In the genomic region with DNA sequence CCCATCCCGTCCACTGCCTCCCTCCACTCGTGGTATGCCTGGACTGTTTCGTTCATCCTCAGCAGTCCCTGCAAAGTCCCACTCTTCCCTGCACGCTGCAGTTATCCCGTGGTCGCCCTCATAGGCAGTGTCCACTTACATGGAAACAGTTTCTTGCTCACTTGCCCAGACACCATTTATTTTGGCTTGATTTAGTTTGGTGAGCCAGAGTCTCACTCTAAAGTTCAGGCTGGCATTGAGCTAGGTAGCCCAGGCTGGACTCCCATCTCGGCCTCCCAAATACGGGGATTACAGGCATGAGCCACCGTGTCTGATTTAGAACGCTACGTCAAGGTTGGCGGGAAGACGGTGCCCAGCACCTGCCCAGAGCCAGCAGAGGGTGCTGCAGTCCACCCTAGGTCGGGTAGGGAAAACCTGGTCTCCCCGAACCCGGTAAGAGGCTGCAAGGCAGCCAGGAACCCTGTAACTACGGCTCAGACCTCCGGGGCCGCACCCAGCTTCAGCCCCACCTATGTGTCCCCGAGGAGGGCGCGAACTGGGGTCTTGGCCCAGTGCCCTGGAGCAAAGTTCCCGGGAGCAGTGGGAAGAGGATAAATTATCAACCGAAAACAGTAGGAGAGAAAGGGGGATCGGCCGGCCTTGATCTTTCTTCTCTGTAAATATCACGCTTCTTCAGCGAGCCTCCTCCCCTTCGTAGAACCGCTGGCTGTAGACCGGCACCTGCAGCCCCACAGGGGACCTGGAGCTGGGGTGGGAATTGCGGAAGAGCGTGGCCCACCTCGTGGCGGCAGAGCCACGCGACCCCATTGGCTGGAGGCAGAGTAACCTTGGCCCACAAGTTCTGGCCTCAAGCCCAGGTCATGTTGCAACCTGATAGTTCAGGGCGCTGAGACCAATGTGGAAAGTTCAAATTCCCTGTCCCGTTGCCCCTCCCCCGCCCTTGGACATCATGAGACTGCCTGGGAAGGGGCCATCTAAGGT, we compare ENCODE assay signal across 8 mouse cellular contexts. TPM values are rescaled to one million over a fixed set of nuclear protein-coding genes. Genes with fewer than 3 reads are reported as not detected.
DNase-seq lines count a peak whose midpoint lies in the region; ATAC-seq and TF ChIP-seq lines count a peak whose summit lies in the region.

No protein-coding gene starts in this region.

- TF ChIP-seq EP300 in lung, postnatal 0 days (IDR thresholded peaks at IDR 0.05) = no peak

- peak; percentile 58 for ATAC-seq in CD4-positive, CD25-positive, alpha-beta regulatory T cell, adult 4 months
- ATAC-seq in heart, embryonic 16.5 days (replicated peaks; ENCODE audit: extremely low read depth, insufficient read depth, low FRiP score) = 0 out of 2 replicates have a peak, but pooled peaks have one; percentile 42
- ATAC-seq in kidney, postnatal 0 days (replicated peaks; ENCODE audit: low FRiP score, low read depth) = peak; percentile 59
- peak; percentile 71 for ATAC-seq in lung, postnatal 0 days

- peak; percentile 88 to 91 for DNase-seq in adrenal gland, postnatal 36 days
- DNase-seq in kidney, postnatal 0 days (ENCODE audit: low spot score) = peak; percentile 73
- peak; percentile 71 for DNase-seq in lung, postnatal 0 days (ENCODE audit: low spot score)
- peak; percentile 46 for DNase-seq in ovary, adult 18-20 months (ENCODE audit: low spot score)
- DNase-seq in thymus, postnatal 25 days = peak; percentile 42

- peak overlapping the region; percentile 87 for H3K4me2 ChIP-seq in heart, embryonic 16.5 days (ENCODE audit: low read depth, low read length)
- H3K4me2 ChIP-seq in kidney, postnatal 0 days (ENCODE audit: low read length) = peak overlapping the region; percentile 94
- peak overlapping the region; percentile 77 for H3K4me2 ChIP-seq in lung, postnatal 0 days (replicated peaks; ENCODE audit: low read depth, low read length)

- H3K4me1 ChIP-seq in embryonic fibroblast, embryonic 13.5 days (ENCODE audit: control insufficient read depth, insufficient read depth, low read length) = no peaks in the 10 kb centered on the region
- peaks cover 8% of the 10 kb centered on the region for H3K4me1 ChIP-seq in heart, embryonic 16.5 days (ENCODE audit: control insufficient read depth, insufficient read depth, low read length)
- H3K4me1 ChIP-seq in kidney, postnatal 0 days (replicated peaks; ENCODE audit: insufficient read depth, low read length) = peaks cover 9% of the 10 kb centered on the region
- 0 out of 2 replicates have a peak, but pooled peaks cover 4% of the 10 kb centered on the region for H3K4me1 ChIP-seq in lung, postnatal 0 days (ENCODE audit: insufficient read depth, low read depth, low read length)

- H3K9ac ChIP-seq in heart, embryonic 16.5 days (ENCODE audit: low read length) = peak overlapping the region; percentile 35
- H3K9ac ChIP-seq in kidney, postnatal 0 days (ENCODE audit: low read depth, low read length) = peak overlapping the region; percentile 61
- H3K9ac ChIP-seq in lung, postnatal 0 days (replicated peaks; ENCODE audit: low read depth) = no peak overlapping the region

- TF ChIP-seq CTCF in embryonic fibroblast, embryonic 13.5 days (IDR thresholded peaks at IDR 0.05; ENCODE audit: borderline replicate concordance, insufficient read depth, low read length) = peak; percentile 65; the same call in 1 of the 2 replicates
- TF ChIP-seq CTCF in kidney, postnatal 0 days (IDR thresholded peaks at IDR 0.05; ENCODE audit: low read depth) = peak; percentile 73
- peak; percentile 69 for TF ChIP-seq CTCF in lung, postnatal 0 days (IDR thresholded peaks at IDR 0.05)

- H3K9me3 ChIP-seq in heart, embryonic 16.5 days (replicated peaks; ENCODE audit: control insufficient read depth, low read length) = no peaks in the 10 kb centered on the region
- H3K9me3 ChIP-seq in kidney, postnatal 0 days (replicated peaks; ENCODE audit: low read length) = no peaks in the 10 kb centered on the region
- H3K9me3 ChIP-seq in lung, postnatal 0 days (ENCODE audit: low read length) = no peaks in the 10 kb centered on the region

- peaks cover 22% of the 10 kb centered on the region for H3K27me3 ChIP-seq in heart, embryonic 16.5 days (ENCODE audit: control insufficient read depth, insufficient read depth, low read length)
- 0 out of 2 replicates have a peak, but pooled peaks cover 6% of the 10 kb centered on the region for H3K27me3 ChIP-seq in kidney, postnatal 0 days (ENCODE audit: insufficient read depth, low read length)
- peaks cover 9% of the 10 kb centered on the region; the same call in 1 of the 2 replicates for H3K27me3 ChIP-seq in lung, postnatal 0 days (replicated peaks; ENCODE audit: insufficient read depth, low read length)

- H3K36me3 ChIP-seq in heart, embryonic 16.5 days (ENCODE audit: control insufficient read depth, insufficient read depth) = no peaks in the 10 kb centered on the region
- no peaks in the 10 kb centered on the region for H3K36me3 ChIP-seq in kidney, postnatal 0 days (ENCODE audit: insufficient read depth, low read length)
- no peaks in the 10 kb centered on the region for H3K36me3 ChIP-seq in lung, postnatal 0 days (ENCODE audit: insufficient read depth, low read length)

- TF ChIP-seq POLR2A in embryonic fibroblast, embryonic 13.5 days (IDR thresholded peaks at IDR 0.05; ENCODE audit: low read depth, low read length) = no peak

- H3K27ac ChIP-seq in embryonic fibroblast, embryonic 13.5 days (ENCODE audit: insufficient read depth, low read length) = no peak overlapping the region
- H3K27ac ChIP-seq in heart, embryonic 16.5 days (ENCODE audit: low read length) = no peak overlapping the region
- no peak overlapping the region for H3K27ac ChIP-seq in kidney, postnatal 0 days
- H3K27ac ChIP-seq in lung, postnatal 0 days (ENCODE audit: low read length) = no peak overlapping the region

- 11% methylated on average over 40 of the region's 40 CpGs for WGBS in heart, embryonic 16.5 days
- 5% methylated on average over 40 of the region's 40 CpGs for WGBS in kidney, postnatal 0 days
- 5% methylated on average over 40 of the region's 40 CpGs for WGBS in lung, postnatal 0 days

- no peak overlapping the region for H3K4me3 ChIP-seq in embryonic fibroblast, embryonic 13.5 days (ENCODE audit: insufficient read depth, low read length)
- peak overlapping the region; percentile 52 for H3K4me3 ChIP-seq in heart, embryonic 16.5 days (ENCODE audit: low read length)
- peak overlapping the region; percentile 55 for H3K4me3 ChIP-seq in kidney, postnatal 0 days (replicated peaks; ENCODE audit: low read depth, low read length)
- peak overlapping the region; percentile 40 for H3K4me3 ChIP-seq in lung, postnatal 0 days (ENCODE audit: low read depth, low read length)

RNA-seq across cellular contexts. Expression of a gene that starts 18.1 kb away (rescaled TPM):
- polyA plus RNA-seq in CD4-positive, CD25-positive, alpha-beta regulatory T cell, adult 4 months (2017; shearing (Covaris generic)) = under 1 TPM in 1 of 2 experiments, not detected in 1; 0.13 TPM
- 10 to 100 TPM; 47.4 to 73.6 TPM for total RNA-seq in adrenal gland, postnatal 36 days (2021)
- not detected in 2 replicates for polyA plus RNA-seq in embryonic fibroblast, embryonic 13.5 days (2011; ENCODE audit: insufficient read length, low read depth, missing spikeins)
- polyA plus RNA-seq in heart, embryonic 16.5 days (2015; fragmentation: Nextera tagmentation; extraction: Ambion mirVana) = 2.2 and 2.4 TPM in 2 replicates
- polyA plus RNA-seq in kidney, postnatal 0 days (2015; fragmentation: Nextera tagmentation; extraction: Ambion mirVana) = 6.5 and 7.8 TPM in 2 replicates
- 0.70 and 0.96 TPM in 2 replicates for polyA plus RNA-seq in lung, postnatal 0 days (2015; fragmentation: Nextera tagmentation; extraction: Ambion mirVana)

RNA-seq across cellular contexts. Expression of a gene that starts 29.7 kb away (rescaled TPM):
- not detected for polyA plus RNA-seq in CD4-positive, CD25-positive, alpha-beta regulatory T cell, adult 4 months (2017; shearing (Covaris generic))
- 1 to 10 TPM; 1.8 to 3.7 TPM for total RNA-seq in adrenal gland, postnatal 36 days (2021)
- 3.0 and 4.0 TPM in 2 replicates for polyA plus RNA-seq in embryonic fibroblast, embryonic 13.5 days (2011; ENCODE audit: insufficient read length, low read depth, missing spikeins)
- 1.8 and 2.4 TPM in 2 replicates for polyA plus RNA-seq in heart, embryonic 16.5 days (2015; fragmentation: Nextera tagmentation; extraction: Ambion mirVana)
- polyA plus RNA-seq in kidney, postnatal 0 days (2015; fragmentation: Nextera tagmentation; extraction: Ambion mirVana) = 9.9 and 12.5 TPM in 2 replicates
- polyA plus RNA-seq in lung, postnatal 0 days (2015; fragmentation: Nextera tagmentation; extraction: Ambion mirVana) = 4.0 and 4.4 TPM in 2 replicates

RNA-seq across cellular contexts. Expression of a gene that starts 41.6 kb away (rescaled TPM):
- polyA plus RNA-seq in CD4-positive, CD25-positive, alpha-beta regulatory T cell, adult 4 months (2017; shearing (Covaris generic)) = 1 to 10 TPM; 4.8 to 5.3 TPM
- 10 to 100 TPM; 28.9 to 40.9 TPM for total RNA-seq in adrenal gland, postnatal 36 days (2021)
- polyA plus RNA-seq in embryonic fibroblast, embryonic 13.5 days (2011; ENCODE audit: insufficient read length, low read depth, missing spikeins) = 17.4 and 24.9 TPM in 2 replicates
- 18.9 and 20.3 TPM in 2 replicates for polyA plus RNA-seq in heart, embryonic 16.5 days (2015; fragmentation: Nextera tagmentation; extraction: Ambion mirVana)
- 14.5 and 17.4 TPM in 2 replicates for polyA plus RNA-seq in kidney, postnatal 0 days (2015; fragmentation: Nextera tagmentation; extraction: Ambion mirVana)
- 8.7 and 9.5 TPM in 2 replicates for polyA plus RNA-seq in lung, postnatal 0 days (2015; fragmentation: Nextera tagmentation; extraction: Ambion mirVana)

RNA-seq across cellular contexts. Expression of a gene that starts 43.1 kb away (rescaled TPM):
- polyA plus RNA-seq in CD4-positive, CD25-positive, alpha-beta regulatory T cell, adult 4 months (2017; shearing (Covaris generic)) = 100 to 1,000 TPM in 1 of 2 experiments, 10 to 100 TPM in 1; 60.8 to 103 TPM
- 10 to 100 TPM; 51.7 to 57.7 TPM for total RNA-seq in adrenal gland, postnatal 36 days (2021)
- 38.0 and 49.6 TPM in 2 replicates for polyA plus RNA-seq in embryonic fibroblast, embryonic 13.5 days (2011; ENCODE audit: insufficient read length, low read depth, missing spikeins)
- 59.7 and 70.4 TPM in 2 replicates for polyA plus RNA-seq in heart, embryonic 16.5 days (2015; fragmentation: Nextera tagmentation; extraction: Ambion mirVana)
- 80.4 and 85.2 TPM in 2 replicates for polyA plus RNA-seq in kidney, postnatal 0 days (2015; fragmentation: Nextera tagmentation; extraction: Ambion mirVana)
- 52.2 and 53.1 TPM in 2 replicates for polyA plus RNA-seq in lung, postnatal 0 days (2015; fragmentation: Nextera tagmentation; extraction: Ambion mirVana)

RNA-seq across cellular contexts. Expression of a gene that starts 43.8 kb away (rescaled TPM):
- 10 to 100 TPM; 23.4 to 36.6 TPM for polyA plus RNA-seq in CD4-positive, CD25-positive, alpha-beta regulatory T cell, adult 4 months (2017; shearing (Covaris generic))
- 10 to 100 TPM; 28.1 to 34.6 TPM for total RNA-seq in adrenal gland, postnatal 36 days (2021)
- 15.2 and 18.1 TPM in 2 replicates for polyA plus RNA-seq in embryonic fibroblast, embryonic 13.5 days (2011; ENCODE audit: insufficient read length, low read depth, missing spikeins)
- 28.8 and 30.9 TPM in 2 replicates for polyA plus RNA-seq in heart, embryonic 16.5 days (2015; fragmentation: Nextera tagmentation; extraction: Ambion mirVana)
- polyA plus RNA-seq in kidney, postnatal 0 days (2015; fragmentation: Nextera tagmentation; extraction: Ambion mirVana) = 42.4 and 42.6 TPM in 2 replicates
- polyA plus RNA-seq in lung, postnatal 0 days (2015; fragmentation: Nextera tagmentation; extraction: Ambion mirVana) = 28.0 and 28.8 TPM in 2 replicates
